Mouse (Mus musculus) kidney, postnatal 14 days (tissue): ENCODE measurements around the gene Rims3.
A peak's percentile ranks its signal among the peaks of the same experiment; 100 is the strongest.

ENCODE experiments used
- DNase-seq: peaks from one replicate; pipeline ENCODE4 v3.0.0; 2022; ENCODE audit warnings: mixed read lengths

Gene Rims3

DNA sequence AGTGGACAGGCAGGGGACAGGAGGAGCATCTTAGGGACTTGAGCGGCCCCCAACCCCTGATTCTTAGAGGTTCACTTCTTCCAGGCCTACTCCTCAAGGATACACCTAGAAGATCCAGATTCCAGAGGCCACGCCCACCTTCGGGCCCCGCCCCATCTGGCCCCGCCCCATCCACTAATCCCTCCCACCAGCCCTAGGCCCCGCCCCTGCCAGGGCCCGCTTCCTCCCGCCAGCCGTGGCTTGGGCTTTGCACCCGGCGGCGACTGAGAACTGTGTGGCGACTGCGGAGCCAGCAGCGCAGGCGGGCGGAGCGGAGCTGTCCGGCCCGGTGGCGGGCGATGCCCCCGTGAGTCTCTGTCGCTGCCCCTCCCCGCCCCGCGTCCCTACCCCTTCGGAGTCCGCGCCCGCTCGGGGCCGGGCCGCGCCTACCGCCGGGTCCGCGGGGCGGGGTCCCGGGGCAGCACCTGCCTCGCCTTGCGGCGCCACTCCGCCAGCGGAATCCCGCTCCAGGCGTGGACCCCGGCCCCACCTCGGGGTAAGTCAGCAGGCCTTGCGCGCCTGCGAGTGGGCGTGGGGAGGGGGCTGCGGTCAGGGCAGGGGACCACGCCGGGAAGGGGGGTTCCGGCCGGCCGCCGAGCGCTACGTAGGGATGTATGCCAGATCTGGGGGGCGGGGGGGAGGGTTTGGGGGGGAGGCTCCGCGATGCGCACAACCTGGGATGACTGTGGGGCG lies at the start of gene Rims3:
Gene Rims3 (plus strand): TSS at position 229 of the 732 bp plus-strand sequence.
- peak; percentile 54 for DNase-seq

DNA sequence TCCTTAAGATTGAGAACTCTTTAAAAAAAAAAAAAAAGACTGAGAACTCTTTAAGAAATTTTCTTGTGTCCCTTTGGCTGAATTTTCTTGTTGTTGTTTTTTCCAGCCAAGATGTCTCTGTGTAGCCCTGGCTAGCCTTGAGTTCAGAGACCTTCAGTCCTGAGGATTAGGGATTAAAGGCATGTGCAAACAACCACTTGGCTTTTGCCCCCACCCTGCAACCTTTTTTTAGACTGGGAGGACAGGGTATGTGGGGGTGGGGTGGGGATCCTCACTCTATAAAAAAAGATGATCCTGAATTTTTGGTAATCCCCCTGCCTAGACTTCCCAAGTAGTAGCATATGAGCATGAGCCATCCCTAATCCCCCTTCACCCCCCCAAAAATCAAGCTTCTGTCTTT lies 48.8 kb upstream of the Rims3 start:
- DNase-seq = peak; percentile 33

DNA sequence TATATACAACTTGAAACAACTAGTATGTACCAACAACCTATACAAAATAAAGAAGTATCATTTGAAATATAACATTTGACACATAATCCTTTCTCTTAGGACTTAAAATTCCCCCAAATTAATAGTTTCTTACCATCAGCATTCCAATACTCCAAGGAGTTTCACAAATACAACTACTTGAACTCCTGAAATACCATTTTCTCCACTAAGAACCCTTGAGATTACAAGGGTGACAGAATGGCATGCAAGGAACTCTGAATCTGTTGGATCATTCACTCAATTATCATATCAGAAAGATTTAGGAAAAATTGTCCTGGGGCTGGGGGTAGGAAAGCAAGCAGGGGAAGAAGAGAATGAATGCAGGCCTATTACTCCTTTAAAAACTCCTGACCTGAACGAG lies 40.9 kb upstream of the Rims3 start:
- no peak for DNase-seq

DNA sequence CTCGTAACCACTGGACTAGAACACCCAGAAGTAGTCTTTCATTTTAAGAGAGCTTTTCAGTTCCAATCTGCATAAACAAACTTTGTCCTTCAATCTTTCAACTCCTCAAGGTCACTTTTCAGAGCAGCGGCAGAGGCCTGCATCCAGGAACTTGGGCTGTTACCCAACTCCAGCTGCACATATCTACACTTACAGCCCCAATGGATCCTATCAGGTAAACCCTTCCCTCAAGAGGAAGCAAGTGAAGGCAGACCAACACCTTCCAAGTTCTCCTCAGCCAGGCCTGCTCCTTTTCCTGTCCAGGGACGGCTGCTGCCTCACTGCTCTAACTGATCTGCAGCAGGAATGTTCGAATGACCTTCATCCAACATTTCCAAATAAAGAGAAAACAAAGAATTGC lies 40.4 kb upstream of the Rims3 start:
- DNase-seq = peak; percentile 79

DNA sequence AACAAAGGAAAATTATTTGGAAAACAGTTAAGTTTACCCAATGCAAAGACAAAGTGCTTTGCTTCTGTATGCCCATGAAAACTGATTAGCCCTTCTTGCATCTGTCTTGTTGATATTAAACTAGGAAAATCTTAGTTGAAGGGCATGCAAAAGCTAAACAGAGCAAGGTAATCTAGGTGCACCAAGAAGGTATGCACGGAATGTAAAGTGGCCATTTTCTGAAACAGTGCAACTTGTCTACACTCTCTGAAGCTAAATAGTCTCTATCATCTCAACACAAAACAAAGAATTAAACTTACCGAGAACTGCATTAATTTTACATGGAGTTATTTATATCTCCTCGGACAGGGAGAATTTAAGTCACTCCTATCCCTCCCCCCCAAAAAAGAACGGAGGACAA lies 39.5 kb upstream of the Rims3 start:
- DNase-seq = no peak

DNA sequence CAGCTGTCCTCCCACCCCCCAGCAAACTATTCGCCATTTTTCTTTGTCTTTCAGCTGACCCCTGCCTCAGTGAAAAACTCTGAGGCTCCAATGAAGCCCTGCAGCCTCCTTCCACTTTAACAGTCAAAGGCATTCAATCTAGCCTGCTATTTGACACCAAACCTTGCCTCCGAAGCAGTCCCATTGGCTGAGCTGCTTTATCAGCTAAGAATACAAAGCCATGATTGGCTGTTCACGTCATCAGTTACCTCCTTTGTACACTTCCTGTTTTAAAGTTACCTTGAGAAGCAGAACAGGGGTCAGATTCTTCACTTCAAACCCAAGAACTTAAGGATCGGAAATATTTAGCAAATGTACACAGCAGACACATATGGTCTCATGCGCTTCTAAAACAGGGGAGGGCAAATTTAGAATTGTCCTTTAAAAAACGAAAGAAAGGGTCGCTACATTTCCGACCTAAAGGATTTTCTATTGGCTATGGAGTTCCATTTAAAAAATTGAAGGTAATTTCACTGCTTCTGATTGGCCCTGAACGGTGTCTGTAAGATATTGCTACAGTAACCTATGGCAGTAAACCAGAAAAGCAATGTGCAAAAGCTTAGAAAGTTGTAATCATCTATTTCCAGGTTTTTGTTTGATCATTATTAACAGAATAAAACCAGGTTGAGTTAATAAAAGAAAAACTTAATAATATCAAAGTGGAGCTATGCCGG lies 38.8 kb upstream of the Rims3 start:
- peak; percentile 93 for DNase-seq

DNA sequence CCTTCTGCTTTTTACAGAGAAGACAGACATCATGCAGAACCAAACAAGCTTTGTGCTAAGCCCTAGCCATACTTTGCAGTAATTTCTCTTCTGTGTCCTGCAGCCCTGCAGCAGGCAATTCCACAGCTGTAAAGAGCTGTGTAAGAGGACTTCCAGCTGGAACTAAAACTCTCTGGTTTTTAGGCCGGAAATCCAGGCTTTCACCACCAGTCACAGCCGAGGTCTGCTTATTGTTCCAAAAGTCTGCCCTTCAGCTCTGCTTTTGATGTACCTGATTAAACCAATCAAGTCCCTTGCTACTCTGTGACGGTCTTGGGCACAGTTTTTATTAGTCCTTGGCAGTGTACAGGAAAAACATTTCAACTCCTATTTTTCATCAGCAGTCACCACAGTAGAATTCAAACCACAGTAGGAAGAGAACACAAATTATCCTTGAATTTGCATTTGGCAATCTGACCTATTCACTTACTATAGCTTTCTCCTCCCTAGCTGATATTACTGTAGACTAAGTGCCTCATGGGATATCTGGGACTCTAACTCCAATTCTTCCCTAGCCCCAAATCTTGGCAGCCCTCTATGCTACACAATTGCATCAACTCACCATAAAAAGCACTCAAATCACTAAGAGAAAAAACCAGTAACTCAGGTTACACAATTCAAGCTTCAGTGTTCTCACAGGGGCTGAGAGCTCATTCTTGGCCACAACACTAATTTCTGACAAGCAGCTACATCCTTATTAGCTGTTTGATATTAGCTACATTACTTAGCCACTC lies 37.4 kb upstream of the Rims3 start:
- peak; percentile 47 for DNase-seq

DNA sequence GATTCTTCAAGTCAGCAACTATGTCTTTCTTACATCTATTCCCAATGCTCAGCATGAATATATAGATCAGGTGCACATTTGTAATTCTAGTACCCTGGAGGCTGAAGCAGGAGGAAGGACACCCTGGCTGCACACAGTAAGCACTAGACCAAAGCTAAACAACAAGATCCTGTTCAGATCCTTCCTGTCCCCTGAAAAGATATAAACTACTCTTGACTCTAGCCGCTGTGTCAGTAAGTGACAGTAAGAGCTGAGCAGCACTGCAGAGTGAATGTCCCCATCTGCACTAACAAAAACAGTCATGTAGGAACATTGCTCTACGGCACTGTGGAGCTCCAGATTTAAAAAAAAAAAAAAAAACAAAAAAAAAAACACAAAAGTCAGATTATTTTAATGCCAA lies 36.7 kb upstream of the Rims3 start:
- no peak for DNase-seq

DNA sequence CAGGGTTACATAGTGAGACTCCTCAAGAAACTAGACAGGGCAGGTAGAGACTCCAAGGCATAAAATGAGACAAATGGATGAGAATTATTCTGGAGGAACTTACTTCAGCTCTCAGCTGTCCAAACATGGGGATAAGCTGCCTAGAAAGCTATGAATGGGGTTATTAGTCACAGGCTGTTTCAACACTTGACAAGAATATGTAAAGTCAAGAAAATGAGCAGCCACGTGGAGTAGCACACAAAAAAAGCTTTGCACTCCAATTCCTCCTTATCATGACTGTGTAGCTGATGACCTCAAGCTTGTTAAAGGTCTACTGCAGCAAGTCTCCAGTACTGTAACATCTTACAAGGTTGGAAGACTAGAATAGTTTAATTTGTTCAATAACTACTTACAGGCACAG lies 35.3 kb upstream of the Rims3 start:
- DNase-seq = no peak

DNA sequence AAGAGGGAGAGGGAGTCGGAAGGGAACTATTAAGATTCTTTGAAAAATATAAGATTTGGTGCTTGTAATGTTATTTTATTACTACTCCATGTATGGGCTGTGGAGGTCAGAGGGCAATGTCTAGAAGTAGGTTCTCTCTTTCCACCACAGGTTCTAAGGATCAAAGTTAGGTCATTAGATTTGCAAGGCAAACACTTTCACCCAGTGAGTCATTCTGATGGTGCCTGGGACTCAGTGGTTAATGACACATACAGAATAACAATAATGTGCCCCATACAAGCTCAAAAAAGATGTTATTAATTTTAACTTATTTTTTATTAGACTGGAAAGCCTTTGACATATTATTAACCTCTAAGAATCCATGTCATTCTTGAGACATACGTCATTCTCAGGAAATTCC lies 34.7 kb upstream of the Rims3 start:
- no peak for DNase-seq

DNA sequence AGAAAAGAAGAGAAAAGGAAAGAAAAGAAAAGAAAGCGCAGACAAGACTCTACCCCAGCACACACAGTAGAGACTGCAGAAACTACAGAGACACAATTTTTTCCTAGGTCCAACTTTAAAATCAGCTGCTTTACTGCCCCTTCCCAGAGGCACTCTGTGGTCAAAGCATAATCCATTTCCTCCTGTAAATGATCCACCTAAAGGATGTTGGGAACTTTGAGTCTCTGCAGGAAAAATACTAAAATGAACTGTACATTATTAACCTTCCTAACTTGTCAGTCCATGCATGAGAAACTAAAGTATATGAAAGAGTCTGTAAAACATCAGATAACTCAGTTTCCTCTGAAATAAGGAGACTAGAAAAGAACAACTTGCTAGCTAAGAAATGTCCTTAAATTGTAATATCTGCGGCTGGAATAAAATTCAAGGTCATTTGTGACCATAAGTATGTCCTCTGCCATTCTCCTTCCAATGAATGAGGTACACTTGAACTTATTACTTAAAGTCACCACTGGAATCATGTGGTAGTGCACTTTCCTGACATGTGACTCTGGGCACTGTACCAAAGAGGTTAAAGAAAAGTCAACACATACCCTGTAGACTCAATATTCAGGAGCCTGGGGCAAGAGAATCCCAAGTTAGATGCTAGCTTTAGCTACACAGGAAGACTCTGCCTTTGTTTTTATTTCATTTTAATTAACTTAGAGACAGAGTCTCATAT lies 32.3 kb upstream of the Rims3 start:
- DNase-seq = peak; percentile 68

DNA sequence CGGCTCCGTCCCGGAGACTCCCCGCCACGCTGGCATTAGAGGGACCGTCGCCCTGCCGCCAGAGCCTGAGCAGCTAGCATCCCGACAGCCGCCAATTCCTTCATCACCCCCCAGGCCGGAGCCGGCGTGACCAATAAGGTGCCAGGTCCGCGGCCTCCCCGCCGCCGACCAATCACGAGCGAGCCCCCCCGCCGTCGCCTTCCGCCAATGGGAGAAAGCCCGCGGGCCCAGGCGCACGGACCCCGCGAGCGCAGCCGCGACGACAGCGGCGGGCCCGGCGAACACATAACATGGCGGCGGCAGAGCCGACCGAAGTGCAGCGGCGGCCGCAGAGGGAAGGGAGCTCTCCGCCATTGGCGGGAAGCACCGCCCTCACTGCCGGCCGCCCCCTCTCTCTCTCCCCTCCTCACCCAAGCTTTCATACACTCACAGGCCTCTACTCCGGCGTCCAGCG lies 29.5 kb upstream of the Rims3 start:
- peak; percentile 98 for DNase-seq

DNA sequence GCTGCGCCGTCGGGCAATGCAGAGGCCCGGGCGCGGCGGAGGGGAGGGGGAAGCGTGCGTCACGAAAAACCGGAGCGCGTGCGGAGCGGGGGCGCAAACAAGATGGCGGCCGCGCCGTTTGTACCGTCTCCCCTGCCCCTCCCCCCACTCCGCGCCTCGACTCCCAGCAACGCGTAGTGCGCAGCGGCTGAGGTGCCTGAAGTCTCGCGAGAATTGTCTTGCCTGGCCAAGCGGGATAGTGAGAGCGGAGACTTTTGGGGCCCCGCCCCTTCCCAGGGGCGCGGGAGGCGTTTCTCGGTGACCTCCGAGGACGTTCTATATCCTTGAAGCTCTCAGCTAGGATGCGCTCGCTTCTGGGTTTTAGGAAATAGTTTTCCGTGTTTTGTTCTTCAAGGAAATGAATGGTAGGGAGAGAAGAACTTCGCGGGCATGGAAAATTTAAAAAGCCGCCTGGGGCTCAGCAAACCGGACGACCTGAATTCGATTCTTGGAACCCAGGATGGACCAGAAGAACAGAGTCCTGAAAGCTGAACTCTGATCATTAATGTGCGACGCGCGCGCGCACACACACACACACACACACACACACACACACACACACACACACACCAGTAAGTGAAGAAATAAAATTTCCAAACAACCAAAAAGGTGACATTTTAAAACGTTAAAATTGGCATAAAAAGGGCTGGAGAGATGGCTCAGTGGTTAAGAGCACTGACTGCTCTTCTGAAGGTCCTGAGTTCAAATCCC lies 28.9 kb upstream of the Rims3 start:
- DNase-seq = peak; percentile 99

DNA sequence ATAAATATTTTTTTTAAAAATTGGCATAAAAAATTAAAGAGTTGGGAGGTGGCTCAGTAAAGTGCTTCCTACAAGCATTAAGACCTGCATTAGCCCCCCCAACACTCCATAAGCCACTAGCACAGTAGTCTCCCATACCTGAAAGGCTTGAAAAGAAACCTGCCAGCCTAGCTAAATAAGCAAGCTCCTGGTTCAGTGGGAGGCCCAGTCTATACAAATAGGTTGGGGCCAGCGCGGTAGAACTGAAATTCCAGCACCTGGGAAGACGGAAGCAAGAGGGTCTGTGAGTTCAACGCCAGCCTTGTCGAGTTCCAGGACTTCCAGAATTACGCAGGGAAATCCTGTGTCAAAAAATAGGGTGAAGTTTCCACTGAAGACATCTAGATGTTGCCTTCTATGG lies 28.2 kb upstream of the Rims3 start:
- no peak for DNase-seq

DNA sequence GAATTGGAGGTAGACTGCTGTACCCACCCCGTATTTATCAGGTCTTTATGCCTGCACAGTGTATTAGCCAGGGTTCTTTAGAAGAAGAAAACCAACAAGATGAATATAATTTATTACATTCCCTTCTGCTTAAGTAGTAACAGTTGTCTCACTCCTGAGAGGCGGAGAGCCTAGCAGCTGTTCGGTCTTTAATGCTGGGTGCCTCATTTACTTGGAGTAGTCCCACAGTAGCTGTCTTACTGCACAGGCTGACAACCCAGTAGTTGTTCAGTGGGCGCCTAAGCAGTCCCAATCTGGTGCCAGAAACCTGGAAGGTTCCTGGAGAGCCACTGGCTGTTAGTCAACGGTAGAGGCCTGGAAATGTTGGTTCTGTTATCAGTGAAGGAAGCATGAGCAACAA lies 23.8 kb upstream of the Rims3 start:
- no peak for DNase-seq

DNA sequence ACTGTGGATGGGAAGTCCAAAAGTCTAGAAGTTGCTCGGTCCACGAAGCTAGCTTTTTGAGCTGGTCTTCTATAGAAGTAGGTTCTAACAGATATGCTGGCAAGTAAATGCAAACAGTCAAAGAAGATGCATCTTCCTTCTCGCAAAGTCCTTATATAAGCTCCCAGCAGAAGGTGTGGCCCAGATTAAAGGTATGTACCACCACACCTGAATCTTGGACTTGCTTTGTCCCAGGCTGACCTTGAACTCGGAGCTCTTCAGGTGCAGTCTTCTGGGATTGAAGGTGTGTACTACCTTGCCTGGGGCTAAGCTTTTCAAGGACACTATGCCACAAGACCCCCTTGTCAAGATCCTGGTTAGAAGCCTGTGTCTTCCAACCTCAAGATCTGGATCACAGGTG lies 23.1 kb upstream of the Rims3 start, which contains the start of gene Nfyc:
Gene Nfyc (minus strand): TSS at position 101 of the 400 bp plus-strand sequence.
- no peak for DNase-seq

DNA sequence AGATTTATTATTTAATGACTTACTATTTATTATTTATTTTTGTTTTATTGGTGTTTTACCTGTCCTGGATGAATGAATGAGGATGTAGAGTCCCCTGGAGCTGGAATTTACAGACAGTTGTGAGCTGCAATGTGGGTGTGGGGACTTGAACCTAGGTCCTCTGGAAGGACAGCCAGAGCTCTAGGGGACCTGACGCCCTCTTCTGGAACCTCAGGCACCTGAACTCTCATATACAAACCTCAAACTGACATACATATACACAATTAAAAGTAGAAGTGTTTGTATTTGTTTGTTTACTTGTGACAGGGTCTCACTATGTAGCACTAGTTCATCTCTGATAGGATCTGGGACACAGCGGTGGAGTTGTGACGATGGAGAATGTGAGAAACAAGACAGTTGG lies 13.3 kb upstream of the Rims3 start:
- DNase-seq = no peak

DNA sequence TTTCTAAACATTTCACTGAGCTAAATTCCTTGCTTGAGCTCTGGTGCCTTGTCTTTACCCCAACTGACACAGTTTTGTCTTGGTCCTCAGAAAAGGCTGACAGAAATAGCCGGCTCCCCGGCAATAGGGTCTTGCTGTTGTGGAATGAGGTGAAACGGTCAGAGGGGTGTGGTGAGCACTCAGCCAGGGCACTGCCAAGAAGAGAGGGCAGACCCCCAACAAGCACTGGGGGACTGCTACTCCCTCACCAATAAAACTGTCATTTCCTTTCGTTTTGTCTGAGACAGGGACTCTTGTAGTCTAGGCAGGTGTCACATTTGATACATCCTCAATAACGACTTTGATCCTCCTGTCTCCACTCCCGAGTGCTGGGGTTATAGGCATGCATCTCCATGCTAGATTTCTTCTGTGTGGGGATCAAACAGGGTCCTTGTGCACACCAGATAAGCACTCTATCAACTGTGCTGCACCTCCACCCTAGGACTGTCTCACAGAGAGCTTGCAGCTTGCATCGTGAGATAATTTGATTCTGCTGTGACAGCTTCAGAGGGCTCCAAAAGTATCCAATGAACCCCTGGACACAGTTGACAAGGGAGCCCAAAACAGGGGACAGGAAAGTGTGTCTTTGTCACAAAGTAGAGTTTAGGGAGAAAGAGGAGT lies 10.1 kb upstream of the Rims3 start:
- no peak for DNase-seq

DNA sequence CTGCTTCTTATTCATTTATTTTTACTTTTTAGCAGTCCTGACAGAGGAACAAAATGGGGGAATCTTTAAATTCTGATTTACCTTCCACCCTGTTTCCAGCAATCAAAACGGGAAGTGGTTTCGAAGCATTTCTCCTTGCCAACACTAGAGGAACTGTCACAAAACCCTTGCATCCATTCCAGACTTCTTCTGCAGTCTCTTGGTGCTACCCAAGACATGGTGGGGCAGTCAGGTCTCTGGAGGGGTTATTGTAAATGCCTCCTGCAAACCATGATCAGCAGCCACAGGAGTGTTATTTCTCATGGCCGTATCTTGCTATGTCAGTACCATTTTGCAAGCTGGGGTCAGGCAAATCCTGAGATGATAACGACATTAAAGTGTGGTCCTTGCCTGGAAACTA lies 9.5 kb upstream of the Rims3 start:
- no peak for DNase-seq

DNA sequence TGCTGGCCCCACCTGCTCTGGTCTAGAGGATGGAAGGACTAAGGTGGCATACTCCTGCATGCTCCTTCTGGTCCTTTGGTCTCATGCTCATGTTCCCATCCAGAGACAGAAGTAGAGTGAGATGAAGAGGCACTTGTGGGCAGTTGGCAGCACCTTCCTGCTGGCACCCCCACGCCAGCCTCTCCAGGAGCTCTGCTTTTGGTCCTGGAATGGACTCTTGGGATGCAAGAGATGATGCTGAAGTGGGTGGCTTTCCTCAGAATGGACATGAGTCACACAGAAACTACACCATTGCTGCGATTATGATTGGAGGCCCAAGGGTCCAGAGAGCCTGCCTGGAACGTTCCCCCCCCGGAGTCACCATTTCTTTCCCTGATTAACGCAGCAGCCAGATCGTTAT lies 5.7 kb upstream of the Rims3 start:
- DNase-seq = no peak

DNA sequence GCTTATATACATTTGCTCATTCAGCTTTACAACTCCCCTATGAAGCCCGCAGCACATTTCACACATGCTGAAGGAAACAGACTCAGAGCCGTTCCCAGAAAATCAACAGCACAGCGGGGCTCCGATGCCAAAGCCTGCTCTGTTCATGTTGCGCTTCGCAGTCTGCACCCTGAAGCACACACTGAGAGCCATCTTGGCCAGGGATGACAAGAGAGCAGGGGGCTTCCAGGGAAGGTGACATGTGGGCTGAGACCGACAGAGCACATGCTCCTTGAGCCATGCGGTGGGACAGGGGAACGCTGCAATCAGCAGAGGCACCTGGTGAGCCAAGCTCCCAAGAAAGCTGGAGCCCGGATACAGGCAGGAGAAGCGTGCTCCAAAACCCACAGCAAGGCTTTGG lies 5.2 kb upstream of the Rims3 start:
- no peak for DNase-seq

DNA sequence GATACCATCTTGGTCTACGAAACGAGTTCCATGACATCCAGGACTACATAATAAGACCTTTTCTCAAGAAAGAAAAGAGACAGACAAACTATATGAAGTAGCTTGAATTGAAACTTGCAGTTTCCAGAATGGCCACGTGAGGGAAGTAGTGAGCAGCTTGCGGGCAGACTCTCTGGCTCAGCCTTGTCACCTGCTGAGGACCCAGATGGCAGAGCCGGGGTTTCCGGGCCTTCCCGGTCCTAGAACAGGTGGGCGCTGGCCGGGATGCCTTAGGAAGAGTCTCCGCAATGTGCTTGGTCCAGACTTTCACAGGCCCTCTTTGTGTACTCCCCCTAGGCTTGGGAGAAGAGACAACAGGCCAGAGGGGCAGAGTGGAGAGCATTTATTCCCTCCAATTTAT lies 3.7 kb upstream of the Rims3 start:
- DNase-seq = peak; percentile 65
